Mouse (Mus musculus): ENCODE measurements around the gene Ugt1a1. TPM values are rescaled to one million over a fixed set of nuclear protein-coding genes. Genes with fewer than 3 reads are reported as not detected.

Gene Ugt1a1
- total and polyA plus RNA-seq, 2 experiments, result 574 to 719 TPM

GRCm38 (mm10) chr1:88225741-88226140, 14.0 kb downstream of the Ugt1a1 start:
- H3K4me3 ChIP-seq (ENCODE audit: insufficient read depth, low read depth, low read length), result no peak overlapping the region
- no peak for DNase-seq (ENCODE audit: extremely low read depth, low read depth, low spot score)
- no peak overlapping the region for H3K27ac ChIP-seq (replicated peaks; ENCODE audit: insufficient read depth, low read depth, low read length)
- H3K27me3 ChIP-seq (ENCODE audit: control insufficient read depth, insufficient read depth, low read length), result no peaks in the 10 kb centered on the region
- no peak for TF ChIP-seq CTCF (IDR thresholded peaks at IDR 0.05; ENCODE audit: low read depth, low read length)
- TF ChIP-seq POLR2A (IDR thresholded peaks at IDR 0.05; ENCODE audit: extremely low read depth, insufficient read depth, low read length), result no peak
- no peaks in the 10 kb centered on the region for H3K36me3 ChIP-seq (ENCODE audit: control insufficient read depth, insufficient read depth, low read length)
- H3K9ac ChIP-seq (ENCODE audit: low read depth, low read length), result no peak overlapping the region
- peaks cover 2% of the 10 kb centered on the region; the same call in 1 of the 2 replicates for H3K4me1 ChIP-seq (ENCODE audit: control insufficient read depth, insufficient read depth, low read length)
- H3K79me2 ChIP-seq (ENCODE audit: control insufficient read depth, insufficient read depth, low read length), result no peaks in the 10 kb centered on the region

GRCm38 (mm10) chr1:88226670-88227379, 15.1 kb downstream of the Ugt1a1 start, which contains the start of gene Mroh2a:
Gene Mroh2a (plus strand): TSS chr1:88226986.
- TF ChIP-seq CTCF (IDR thresholded peaks at IDR 0.05; ENCODE audit: low read depth, low read length) (no peak), POLR2A (IDR thresholded peaks at IDR 0.05; ENCODE audit: extremely low read depth, insufficient read depth, low read length) (no peak)
- 52% methylated on average over 5 of the region's 5 CpGs for WGBS
- Histone ChIP-seq H3K79me2 (ENCODE audit: control insufficient read depth, insufficient read depth, low read length) (no peaks in the 10 kb centered on the region), H3K9ac (ENCODE audit: low read depth, low read length) (no peak within 1 kb of the TSS), H3K4me3 (ENCODE audit: insufficient read depth, low read depth, low read length) (no peak within 1 kb of the TSS), H3K36me3 (ENCODE audit: control insufficient read depth, insufficient read depth, low read length) (no peaks in the 10 kb centered on the region), H3K27me3 (ENCODE audit: control insufficient read depth, insufficient read depth, low read length) (no peaks in the 10 kb centered on the region), H3K4me1 (ENCODE audit: control insufficient read depth, insufficient read depth, low read length) (peaks cover 2% of the 10 kb centered on the region; the same call in 1 of the 2 replicates), H3K27ac (replicated peaks; ENCODE audit: insufficient read depth, low read depth, low read length) (no peak within 1 kb of the TSS)
- DNase-seq (ENCODE audit: extremely low read depth, low read depth, low spot score), result peak; percentile 60

GRCm38 (mm10) chr1:88227482-88227881, 15.7 kb downstream of the Ugt1a1 start:
- H3K79me2 ChIP-seq (ENCODE audit: control insufficient read depth, insufficient read depth, low read length), result no peaks in the 10 kb centered on the region
- no peak overlapping the region for H3K27ac ChIP-seq (replicated peaks; ENCODE audit: insufficient read depth, low read depth, low read length)
- H3K4me1 ChIP-seq (ENCODE audit: control insufficient read depth, insufficient read depth, low read length), result peaks cover 2% of the 10 kb centered on the region; the same call in 1 of the 2 replicates
- TF ChIP-seq CTCF (IDR thresholded peaks at IDR 0.05; ENCODE audit: low read depth, low read length) (no peak), POLR2A (IDR thresholded peaks at IDR 0.05; ENCODE audit: extremely low read depth, insufficient read depth, low read length) (no peak)
- WGBS, result 60% methylated on average over 2 of the region's 2 CpGs
- H3K9ac ChIP-seq (ENCODE audit: low read depth, low read length), result no peak overlapping the region
- H3K4me3 ChIP-seq (ENCODE audit: insufficient read depth, low read depth, low read length), result no peak overlapping the region
- H3K36me3 ChIP-seq (ENCODE audit: control insufficient read depth, insufficient read depth, low read length), result no peaks in the 10 kb centered on the region
- H3K27me3 ChIP-seq (ENCODE audit: control insufficient read depth, insufficient read depth, low read length), result no peaks in the 10 kb centered on the region
- DNase-seq (ENCODE audit: extremely low read depth, low read depth, low spot score), result no peak

- no peaks in the 10 kb centered on the region for H3K27me3 ChIP-seq (ENCODE audit: control insufficient read depth, insufficient read depth, low read length)
- H3K9ac ChIP-seq (ENCODE audit: low read depth, low read length), result no peak overlapping the region
- peaks cover 2% of the 10 kb centered on the region; the same call in 1 of the 2 replicates for H3K4me1 ChIP-seq (ENCODE audit: control insufficient read depth, insufficient read depth, low read length)
- H3K4me3 ChIP-seq (ENCODE audit: insufficient read depth, low read depth, low read length), result no peak overlapping the region
- H3K27ac ChIP-seq (replicated peaks; ENCODE audit: insufficient read depth, low read depth, low read length), result no peak overlapping the region
- no peak for DNase-seq (ENCODE audit: extremely low read depth, low read depth, low spot score)
- TF ChIP-seq CTCF (IDR thresholded peaks at IDR 0.05; ENCODE audit: low read depth, low read length) (no peak), POLR2A (IDR thresholded peaks at IDR 0.05; ENCODE audit: extremely low read depth, insufficient read depth, low read length) (no peak)
- H3K79me2 ChIP-seq (ENCODE audit: control insufficient read depth, insufficient read depth, low read length), result no peaks in the 10 kb centered on the region
- no peaks in the 10 kb centered on the region for H3K36me3 ChIP-seq (ENCODE audit: control insufficient read depth, insufficient read depth, low read length)
- WGBS, result 70% methylated on average over 7 of the region's 7 CpGs
Observed at GRCm38 (mm10) chr1:88228121-88228520, 16.4 kb downstream of the Ugt1a1 start.

GRCm38 (mm10) chr1:88229566-88229965, 17.8 kb downstream of the Ugt1a1 start:
- H3K4me1 ChIP-seq (ENCODE audit: control insufficient read depth, insufficient read depth, low read length), result peaks cover 2% of the 10 kb centered on the region; the same call in 1 of the 2 replicates
- no peaks in the 10 kb centered on the region for H3K36me3 ChIP-seq (ENCODE audit: control insufficient read depth, insufficient read depth, low read length)
- no peak overlapping the region for H3K27ac ChIP-seq (replicated peaks; ENCODE audit: insufficient read depth, low read depth, low read length)
- H3K79me2 ChIP-seq (ENCODE audit: control insufficient read depth, insufficient read depth, low read length), result no peaks in the 10 kb centered on the region
- H3K4me3 ChIP-seq (ENCODE audit: insufficient read depth, low read depth, low read length), result no peak overlapping the region
- no peak for DNase-seq (ENCODE audit: extremely low read depth, low read depth, low spot score)
- H3K9ac ChIP-seq (ENCODE audit: low read depth, low read length), result no peak overlapping the region
- TF ChIP-seq POLR2A (IDR thresholded peaks at IDR 0.05; ENCODE audit: extremely low read depth, insufficient read depth, low read length), result no peak
- no peak for TF ChIP-seq CTCF (IDR thresholded peaks at IDR 0.05; ENCODE audit: low read depth, low read length)
- WGBS, result 79% methylated on average over 3 of the region's 3 CpGs
- H3K27me3 ChIP-seq (ENCODE audit: control insufficient read depth, insufficient read depth, low read length), result no peaks in the 10 kb centered on the region

- Histone ChIP-seq H3K27me3 (ENCODE audit: control insufficient read depth, insufficient read depth, low read length) (no peaks in the 10 kb centered on the region), H3K4me1 (ENCODE audit: control insufficient read depth, insufficient read depth, low read length) (peaks cover 2% of the 10 kb centered on the region; the same call in 1 of the 2 replicates), H3K27ac (replicated peaks; ENCODE audit: insufficient read depth, low read depth, low read length) (no peak overlapping the region), H3K4me3 (ENCODE audit: insufficient read depth, low read depth, low read length) (no peak overlapping the region), H3K36me3 (ENCODE audit: control insufficient read depth, insufficient read depth, low read length) (no peaks in the 10 kb centered on the region), H3K79me2 (ENCODE audit: control insufficient read depth, insufficient read depth, low read length) (no peaks in the 10 kb centered on the region), H3K9ac (ENCODE audit: low read depth, low read length) (no peak overlapping the region)
- TF ChIP-seq CTCF (IDR thresholded peaks at IDR 0.05; ENCODE audit: low read depth, low read length) (no peak), POLR2A (IDR thresholded peaks at IDR 0.05; ENCODE audit: extremely low read depth, insufficient read depth, low read length) (no peak)
- 85% methylated on average over 5 of the region's 5 CpGs for WGBS
- DNase-seq (ENCODE audit: extremely low read depth, low read depth, low spot score), result no peak
Observed at GRCm38 (mm10) chr1:88229986-88230385, 18.2 kb downstream of the Ugt1a1 start.

Data from liver, adult 2 months (tissue).